ENCODE assay signal across 32 mouse cellular contexts in the genomic region with DNA sequence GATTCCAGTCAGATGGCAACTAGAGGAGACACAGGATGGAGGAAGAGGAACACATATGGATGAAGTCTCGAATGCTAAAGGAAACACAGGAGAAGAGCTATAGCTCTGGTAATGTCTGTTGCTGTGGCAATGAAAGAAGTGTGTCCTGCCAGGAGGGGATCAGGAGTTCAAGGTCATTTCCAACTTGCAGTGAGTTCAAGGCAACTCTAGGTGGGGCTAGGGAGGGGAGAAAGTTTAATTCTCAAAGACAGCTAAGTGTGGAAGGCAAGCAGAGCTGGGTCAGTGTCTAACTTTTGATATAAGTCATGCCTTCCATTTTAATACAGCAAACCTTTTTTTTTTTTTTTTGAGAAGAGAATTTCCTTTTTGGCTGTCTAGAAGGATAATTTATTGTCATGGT.
DNase-seq lines count a peak whose midpoint lies in the region; ATAC-seq and TF ChIP-seq lines count a peak whose summit lies in the region.
"Had no signal": no experiment of that assay in that cellular context is flagged by ENCODE, and none has a peak within 500 bp of the region (broad histone marks: within the 10 kb centered on the region; RNA-seq: fewer than 3 reads in every experiment).

No protein-coding gene starts in this region.

- no peak for ATAC-seq in intestine, embryonic 15.5 days
- ATAC-seq in intestine, postnatal 0 days, result no peak
- ATAC-seq in hindbrain, embryonic 11.5 days (ENCODE audit: low FRiP score), result no peak
- ATAC-seq: forebrain, embryonic 16.5 days; midbrain, embryonic 16.5 days had no signal

- DNase-seq in heart, adult 11 months, result peak; percentile 70
- DNase-seq in heart, postnatal 25 days (ENCODE audit: low spot score), result no peak
- DNase-seq in A20 (ENCODE audit: low read depth, low spot score) (peak; percentile 17), ES-CJ7 (ENCODE audit: low read depth, low spot score) (peak; percentile 41)
- peak; percentile 31 for DNase-seq in naive thymus-derived CD4-positive, alpha-beta T cell, adult 2 months (ENCODE audit: low read depth)
- no peak for DNase-seq in hindbrain, embryonic 11.5 days (ENCODE audit: low spot score)
- DNase-seq: adrenal gland, postnatal 10 days; cerebellum, adult 11 months; cerebellum, adult 9-10 months; cerebellum, postnatal 36 days; heart, postnatal 36 days; kidney, adult 11 months; kidney, postnatal 25 days; lung, embryonic 14.5 days; retina, postnatal 1 day; right cerebral cortex, postnatal 14 days; thymus, postnatal 25 days had no signal

- no peaks in the 10 kb centered on the region for H3K27me3 ChIP-seq in intestine, embryonic 15.5 days (replicated peaks)
- no peaks in the 10 kb centered on the region for H3K27me3 ChIP-seq in intestine, postnatal 0 days (replicated peaks; ENCODE audit: control insufficient read depth, insufficient read depth, low read length)
- H3K27me3 ChIP-seq in hindbrain, embryonic 11.5 days (ENCODE audit: control insufficient read depth, insufficient read depth, low read length), result no peaks in the 10 kb centered on the region
- H3K27me3 ChIP-seq: embryonic facial prominence, embryonic 12.5 days; hindbrain, embryonic 13.5 days; kidney, embryonic 15.5 days; limb, embryonic 15.5 days; neural tube, embryonic 13.5 days; stomach, embryonic 15.5 days had no signal

- H3K9ac ChIP-seq in intestine, embryonic 15.5 days, result no peak overlapping the region
- H3K9ac ChIP-seq in intestine, postnatal 0 days (ENCODE audit: low read depth, low read length), result no peak overlapping the region
- H3K9ac ChIP-seq in hindbrain, embryonic 11.5 days (ENCODE audit: low read depth, low read length), result no peak overlapping the region
- H3K9ac ChIP-seq: embryonic facial prominence, embryonic 12.5 days; hindbrain, embryonic 13.5 days; kidney, embryonic 15.5 days; limb, embryonic 15.5 days; liver, embryonic 14.5 days; lung, embryonic 14.5 days; neural tube, embryonic 13.5 days; stomach, embryonic 15.5 days had no signal

- no peaks in the 10 kb centered on the region for H3K9me3 ChIP-seq in intestine, embryonic 15.5 days
- H3K9me3 ChIP-seq in intestine, postnatal 0 days (ENCODE audit: control insufficient read depth), result no peaks in the 10 kb centered on the region
- H3K9me3 ChIP-seq in hindbrain, embryonic 11.5 days (ENCODE audit: control insufficient read depth, low read length), result no peaks in the 10 kb centered on the region
- H3K9me3 ChIP-seq: embryonic facial prominence, embryonic 12.5 days; forebrain, embryonic 10.5 days; hindbrain, embryonic 13.5 days; kidney, embryonic 15.5 days; limb, embryonic 10.5 days; limb, embryonic 15.5 days; neural tube, embryonic 13.5 days; stomach, embryonic 15.5 days had no signal

- WGBS in intestine, embryonic 15.5 days, result 78% methylated on average over 1 of the region's 1 CpGs
- WGBS in intestine, postnatal 0 days, result 76% methylated on average over 1 of the region's 1 CpGs
- 84% methylated on average over 1 of the region's 1 CpGs for WGBS in hindbrain, embryonic 11.5 days

- H3K27ac ChIP-seq in intestine, embryonic 15.5 days, result no peak overlapping the region
- no peak overlapping the region for H3K27ac ChIP-seq in intestine, postnatal 0 days (ENCODE audit: low read depth, low read length)
- no peak overlapping the region for H3K27ac ChIP-seq in hindbrain, embryonic 11.5 days (ENCODE audit: low read depth, low read length)
- H3K27ac ChIP-seq: embryonic facial prominence, embryonic 12.5 days; forebrain, embryonic 10.5 days; hindbrain, embryonic 13.5 days; kidney, embryonic 15.5 days; limb, embryonic 10.5 days; limb, embryonic 15.5 days; liver, embryonic 14.5 days; neural tube, embryonic 13.5 days; stomach, embryonic 15.5 days had no signal

- H3K4me3 ChIP-seq in intestine, embryonic 15.5 days (replicated peaks), result no peak overlapping the region
- no peak overlapping the region for H3K4me3 ChIP-seq in intestine, postnatal 0 days (ENCODE audit: low read depth, low read length)
- no peak overlapping the region for H3K4me3 ChIP-seq in hindbrain, embryonic 11.5 days (ENCODE audit: low read depth, low read length)
- H3K4me3 ChIP-seq: embryonic facial prominence, embryonic 12.5 days; forebrain, embryonic 10.5 days; hindbrain, embryonic 13.5 days; kidney, embryonic 15.5 days; limb, embryonic 10.5 days; limb, embryonic 15.5 days; myocyte; neural tube, embryonic 13.5 days; stomach, embryonic 15.5 days had no signal

- H3K4me2 ChIP-seq in intestine, embryonic 15.5 days (replicated peaks), result no peak overlapping the region
- H3K4me2 ChIP-seq in intestine, postnatal 0 days (replicated peaks; ENCODE audit: low read depth), result no peak overlapping the region
- H3K4me2 ChIP-seq in hindbrain, embryonic 11.5 days (replicated peaks; ENCODE audit: low read depth, low read length), result no peak overlapping the region
- H3K4me2 ChIP-seq: embryonic facial prominence, embryonic 12.5 days; hindbrain, embryonic 13.5 days; kidney, embryonic 15.5 days; limb, embryonic 15.5 days; lung, embryonic 14.5 days; midbrain, embryonic 11.5 days; neural tube, embryonic 13.5 days; stomach, embryonic 15.5 days had no signal

- no peaks in the 10 kb centered on the region for H3K36me3 ChIP-seq in intestine, embryonic 15.5 days
- H3K36me3 ChIP-seq in intestine, postnatal 0 days (ENCODE audit: control insufficient read depth, insufficient read depth), result no peaks in the 10 kb centered on the region
- no peaks in the 10 kb centered on the region for H3K36me3 ChIP-seq in hindbrain, embryonic 11.5 days (ENCODE audit: control insufficient read depth, insufficient read depth, low read length)
- H3K36me3 ChIP-seq: embryonic facial prominence, embryonic 12.5 days; forebrain, embryonic 10.5 days; hindbrain, embryonic 13.5 days; kidney, embryonic 15.5 days; limb, embryonic 10.5 days; limb, embryonic 15.5 days; neural tube, embryonic 13.5 days; stomach, embryonic 15.5 days had no signal

- no peak for TF ChIP-seq CTCF in intestine, postnatal 0 days (IDR thresholded peaks at IDR 0.05; ENCODE audit: low read depth)

- intact Hi-C loops in heart, postnatal 25 days (cut with DNase I), result no loop called here

- H3K4me1 ChIP-seq in intestine, embryonic 15.5 days (replicated peaks), result no peaks in the 10 kb centered on the region
- H3K4me1 ChIP-seq in intestine, postnatal 0 days (replicated peaks; ENCODE audit: control insufficient read depth, insufficient read depth, low read length), result no peaks in the 10 kb centered on the region
- H3K4me1 ChIP-seq in hindbrain, embryonic 11.5 days (replicated peaks; ENCODE audit: control insufficient read depth, insufficient read depth, low read length), result no peaks in the 10 kb centered on the region
- H3K4me1 ChIP-seq: embryonic facial prominence, embryonic 12.5 days; forebrain, embryonic 10.5 days; hindbrain, embryonic 13.5 days; limb, embryonic 15.5 days; neural tube, embryonic 13.5 days; stomach, embryonic 15.5 days had no signal

Comparison
In these comparisons a context has a peak if more than half of its experiments do, and no peak if none do; other contexts are left out.
1. DNase-seq: peak in heart, adult 11 months (single experiment), A20 (single experiment), ES-CJ7 (single experiment) and naive thymus-derived CD4-positive, alpha-beta T cell, adult 2 months (single experiment); none in heart, postnatal 25 days (single experiment) and hindbrain, embryonic 11.5 days (single experiment).